Mouse (Mus musculus): ENCODE measurements around the gene Tmem121. TPM values are rescaled to one million over a fixed set of nuclear protein-coding genes. Genes with fewer than 3 reads are reported as not detected.

Gene Tmem121
- polyA plus RNA-seq, 2 experiments from 2014 or later = not detected

DNA sequence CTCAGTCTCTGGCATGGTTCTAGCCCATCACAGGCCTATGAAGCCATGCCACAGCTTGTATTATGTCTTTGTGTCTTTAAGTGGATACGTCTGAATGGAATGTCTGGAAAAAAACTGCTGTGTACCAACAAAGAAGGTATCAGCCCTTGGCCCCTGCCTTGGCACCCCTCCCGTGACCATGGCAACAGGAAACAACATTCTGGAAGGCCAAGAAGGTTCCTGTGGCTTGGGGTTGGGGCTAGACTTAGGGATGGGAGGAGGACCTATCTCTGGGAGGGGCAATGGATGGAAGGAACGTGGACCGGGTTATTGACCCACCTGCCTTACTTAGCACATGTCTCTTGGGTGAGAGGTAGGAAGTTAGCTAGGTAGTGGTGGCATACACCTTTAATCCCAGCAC, 36.4 kb upstream of the Tmem121 start:
- no peak for ATAC-seq

DNA sequence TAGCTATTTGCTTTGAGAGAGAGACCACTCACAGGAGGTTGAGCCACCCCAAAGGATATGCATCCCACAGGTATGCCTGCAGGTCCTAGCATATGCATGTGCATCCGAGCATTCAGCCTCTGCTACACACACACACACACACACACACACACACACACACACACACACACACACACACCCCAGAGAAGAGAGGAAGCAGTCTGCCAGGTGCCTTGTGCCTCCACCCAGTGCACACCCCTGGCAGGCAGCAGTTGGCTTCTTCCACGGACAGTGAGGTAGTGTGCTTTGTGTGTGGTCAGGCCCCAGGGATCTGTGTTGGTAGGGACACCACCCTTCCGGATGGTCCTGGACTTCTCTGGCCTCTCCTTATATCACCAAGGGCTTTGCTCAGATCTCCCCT, 35.8 kb upstream of the Tmem121 start:
- ATAC-seq = no peak

DNA sequence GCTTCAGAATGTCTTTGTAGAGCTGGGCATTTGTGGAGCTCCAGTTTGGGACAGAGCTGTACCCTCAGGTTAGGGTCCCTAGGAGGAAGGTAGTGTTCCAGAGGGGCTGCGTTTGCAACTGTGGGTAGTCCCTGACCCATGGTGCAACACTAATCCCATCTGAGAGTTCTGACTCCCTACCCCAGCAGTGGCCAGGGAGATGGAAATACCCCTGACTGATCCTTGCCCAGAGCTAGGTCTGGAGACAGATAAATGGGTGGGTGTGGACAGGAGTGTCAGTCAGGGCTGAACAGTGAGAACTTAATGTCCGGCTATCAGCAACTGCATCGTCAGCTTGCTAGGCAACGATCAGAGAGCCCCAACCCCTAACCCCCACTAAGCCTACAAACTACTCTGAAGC, 35.1 kb upstream of the Tmem121 start:
- no peak for ATAC-seq

DNA sequence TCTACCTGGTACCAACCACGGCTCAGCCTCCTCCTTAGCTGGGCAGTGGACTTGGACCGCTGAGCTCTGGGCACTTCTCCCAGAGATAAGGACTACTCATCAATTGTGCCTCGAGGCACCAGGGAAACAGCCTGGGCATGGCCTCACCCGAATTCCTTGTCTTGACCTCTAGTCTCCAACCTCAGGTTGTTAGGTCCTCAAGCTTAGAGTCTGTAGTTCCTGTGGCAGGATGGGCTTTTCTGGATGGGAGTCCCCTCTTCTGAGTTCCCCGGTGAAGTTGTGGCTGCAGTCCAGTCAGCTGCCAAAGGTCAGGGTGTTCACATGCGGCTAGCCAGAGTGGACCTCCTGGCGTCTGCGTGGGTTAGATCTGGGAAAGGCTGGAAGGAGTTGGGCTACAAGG, 34.7 kb upstream of the Tmem121 start:
- ATAC-seq = no peak

DNA sequence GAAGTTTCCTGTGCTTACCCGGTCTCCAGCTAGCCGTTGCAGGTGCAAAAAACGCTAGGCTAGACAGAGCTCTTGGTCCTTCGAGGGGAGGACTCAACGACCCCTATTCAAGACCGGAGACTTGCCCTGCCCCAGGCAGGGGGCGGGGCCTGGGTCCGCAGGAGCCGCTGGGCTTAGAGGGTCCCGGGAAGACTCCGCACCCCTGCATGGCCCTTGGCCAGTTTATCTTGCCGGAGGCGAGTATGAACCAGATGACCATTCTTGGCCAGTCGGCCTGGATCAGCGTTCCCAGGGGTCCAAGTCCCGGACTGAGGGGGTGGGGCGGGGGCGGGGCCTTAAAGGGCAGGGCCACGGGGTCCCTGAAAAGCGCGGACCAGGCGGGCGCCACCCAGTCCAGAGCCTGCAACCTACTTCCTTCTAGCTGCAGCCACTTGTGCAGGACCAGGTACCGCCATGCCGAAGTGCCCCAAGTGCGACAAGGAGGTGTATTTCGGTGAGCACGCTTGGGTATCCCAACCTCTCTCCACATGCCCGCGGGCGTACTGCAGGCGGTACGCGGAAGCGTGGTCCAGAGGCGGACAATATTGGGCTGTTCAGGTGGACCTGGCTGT, 34.0 kb upstream of the Tmem121 start:
- ATAC-seq = no peak

DNA sequence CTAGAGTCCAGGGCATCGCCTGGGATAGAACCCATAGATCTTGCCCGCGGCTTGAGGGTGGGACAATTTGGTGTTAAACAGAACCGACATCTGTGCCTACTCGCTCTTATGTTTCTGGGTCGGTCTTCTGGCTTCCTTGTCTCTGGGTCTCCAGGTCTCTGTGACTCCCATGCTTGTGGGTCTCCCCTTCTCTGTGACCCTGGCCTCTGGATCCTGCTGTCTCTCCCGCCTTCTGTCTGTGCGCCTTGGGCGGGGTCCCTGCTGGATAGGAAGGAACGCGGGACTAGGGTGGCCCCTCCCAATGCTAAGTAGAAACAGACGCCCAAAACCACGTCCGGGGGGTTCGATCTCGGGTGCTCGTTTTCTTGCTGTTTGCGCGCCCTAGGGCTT, 33.5 kb upstream of the Tmem121 start:
- peak; percentile 3 for ATAC-seq

DNA sequence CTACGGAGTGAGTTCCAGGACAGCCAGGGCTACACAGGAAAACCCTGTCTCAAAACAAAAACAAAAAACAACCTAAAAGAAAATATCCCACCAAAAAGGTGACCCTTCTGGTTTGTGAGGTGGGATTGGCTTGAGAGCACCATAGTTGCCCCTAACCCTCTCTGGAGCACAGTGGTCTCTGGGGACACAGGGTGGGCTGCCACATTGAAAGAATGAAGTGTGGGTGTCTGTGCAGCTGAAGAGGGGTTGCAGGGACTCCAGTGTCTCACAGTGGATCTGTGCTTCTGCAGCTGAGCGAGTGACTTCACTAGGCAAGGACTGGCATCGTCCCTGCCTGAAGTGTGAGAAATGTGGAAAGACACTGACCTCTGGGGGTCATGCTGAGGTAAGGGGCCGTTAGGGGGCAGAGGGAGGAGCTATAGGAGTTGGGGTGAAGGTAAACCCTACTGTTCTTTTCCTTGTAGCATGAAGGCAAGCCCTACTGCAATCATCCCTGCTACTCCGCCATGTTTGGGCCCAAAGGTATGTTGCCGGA, 32.7 kb upstream of the Tmem121 start:
- no peak for ATAC-seq

DNA sequence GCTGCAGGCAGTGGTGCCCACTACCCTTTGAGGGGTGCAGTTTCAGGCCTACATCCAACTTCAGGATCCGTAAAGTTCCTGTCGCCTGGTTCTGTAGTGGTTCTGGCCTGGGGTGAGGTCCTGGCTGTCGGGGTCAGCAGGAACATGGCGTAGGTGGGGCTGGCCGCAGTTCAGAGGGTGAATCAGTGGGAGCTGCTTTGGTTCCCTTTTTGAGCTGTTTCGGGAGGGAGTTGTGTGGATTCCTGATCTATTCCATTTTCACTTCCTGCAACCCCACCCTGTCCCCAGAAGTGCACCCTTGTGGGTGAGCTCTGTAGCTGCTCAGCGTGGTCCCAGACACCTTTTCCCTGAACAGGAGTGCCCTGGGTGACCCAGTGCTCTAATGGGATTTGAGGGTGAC, 31.8 kb upstream of the Tmem121 start:
- ATAC-seq = no peak

DNA sequence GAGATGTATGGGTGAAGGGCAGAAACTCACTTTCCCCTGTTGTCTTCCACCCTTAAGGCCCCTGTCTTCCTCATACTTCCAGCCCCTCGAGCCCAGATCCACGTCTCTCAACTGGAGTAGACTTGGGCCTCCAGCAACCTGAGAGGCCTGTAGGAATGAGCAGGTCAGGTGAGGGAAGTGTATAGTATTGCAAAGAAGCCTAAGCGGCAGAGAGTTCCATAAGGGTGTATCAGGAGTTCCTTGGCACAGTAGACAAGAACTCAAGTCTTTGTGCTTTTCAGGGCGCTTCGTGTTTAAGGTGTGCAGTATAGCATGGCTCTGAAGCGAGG, 31.0 kb upstream of the Tmem121 start:
- ATAC-seq = no peak

DNA sequence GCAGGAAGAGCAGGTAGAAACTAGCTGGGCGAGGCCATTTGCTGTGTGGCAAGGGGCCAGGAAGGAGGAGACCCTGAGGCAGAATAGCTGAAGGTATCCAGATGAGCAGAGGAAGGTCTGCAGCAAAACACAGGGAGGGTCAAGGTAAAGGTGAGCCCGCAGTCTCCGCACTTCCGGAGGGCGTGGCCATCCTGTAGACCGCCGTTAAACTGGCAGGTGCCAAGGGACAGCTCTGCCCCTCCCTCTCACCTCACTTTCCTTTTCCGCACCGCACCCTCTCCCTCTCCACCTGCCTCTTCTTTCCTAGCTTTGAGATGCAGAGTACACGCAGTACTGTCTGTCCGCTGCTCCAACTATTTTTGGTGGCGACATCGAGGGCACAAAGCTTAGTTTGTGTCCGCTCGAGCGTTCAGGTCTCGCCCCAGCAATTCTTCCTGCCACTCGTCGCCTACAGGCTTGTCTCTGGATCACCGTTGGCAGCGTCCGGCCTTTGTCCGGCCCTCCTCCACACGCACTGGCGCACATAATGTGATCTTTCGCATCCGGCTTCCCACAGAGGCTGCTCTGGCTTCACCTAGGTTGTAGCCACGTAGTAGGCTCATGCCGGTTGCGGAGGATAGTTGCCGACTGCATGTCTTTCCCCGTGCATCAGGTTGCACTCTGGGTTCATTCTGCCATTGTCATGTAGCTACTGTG, 30.5 kb upstream of the Tmem121 start:
- peak; percentile 6 for ATAC-seq

DNA sequence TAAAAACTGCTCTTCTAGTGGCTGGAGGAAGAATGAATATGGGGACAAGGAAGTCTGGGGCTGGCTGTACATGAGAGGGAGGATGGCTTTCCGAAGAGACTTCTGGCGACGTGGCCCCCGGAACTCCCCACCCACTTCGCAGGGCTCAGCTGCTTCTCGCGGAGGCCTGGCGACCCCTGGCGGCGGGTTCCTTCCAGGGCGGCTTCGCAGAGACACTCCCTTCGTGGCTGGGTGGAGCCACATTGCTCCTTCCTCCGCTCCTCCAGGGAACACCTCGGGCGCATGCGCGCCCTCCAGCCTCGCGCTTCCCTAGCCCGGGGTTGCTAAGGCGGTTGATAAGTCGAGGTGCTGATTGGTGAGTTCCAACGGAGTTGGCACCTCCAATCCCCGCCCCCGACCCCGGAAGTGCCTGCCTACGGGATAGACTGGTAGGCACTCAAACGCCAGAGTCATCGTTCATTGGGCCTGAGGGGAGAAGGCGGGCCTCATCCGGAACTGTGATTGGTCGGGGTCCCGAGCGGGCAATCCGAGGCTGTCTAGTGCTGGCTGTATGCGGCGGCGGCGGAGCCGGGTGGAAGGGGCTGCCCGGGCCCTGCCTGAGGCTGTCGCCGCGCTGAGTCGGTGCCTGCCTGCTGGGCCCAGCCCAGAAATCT, 29.7 kb upstream of the Tmem121 start, which contains the start of gene Tedc1:
Tedc1 (plus strand) TSS at position 535 of the 653 bp plus-strand sequence.
- peak; percentile 83 for ATAC-seq

DNA sequence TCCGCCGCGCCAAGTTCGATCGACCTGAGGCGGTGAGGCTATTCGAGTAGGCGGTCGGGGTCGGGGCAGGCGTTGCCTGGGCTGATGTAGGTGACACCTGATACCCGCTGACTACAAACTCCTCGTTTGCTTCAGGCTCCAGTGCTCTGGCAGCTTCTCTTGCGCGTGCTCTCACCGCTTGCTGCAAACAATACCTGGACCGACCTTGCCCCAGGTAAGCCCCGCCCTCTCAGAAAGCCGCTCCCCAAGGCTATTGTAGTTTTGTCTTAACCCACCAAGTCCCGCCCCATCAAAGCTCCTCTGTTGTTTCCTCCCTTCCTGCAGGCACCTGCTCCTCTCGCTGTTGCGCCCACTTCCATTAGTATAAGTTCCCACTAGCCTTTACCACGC, 29.2 kb upstream of the Tmem121 start:
- ATAC-seq = no peak

DNA sequence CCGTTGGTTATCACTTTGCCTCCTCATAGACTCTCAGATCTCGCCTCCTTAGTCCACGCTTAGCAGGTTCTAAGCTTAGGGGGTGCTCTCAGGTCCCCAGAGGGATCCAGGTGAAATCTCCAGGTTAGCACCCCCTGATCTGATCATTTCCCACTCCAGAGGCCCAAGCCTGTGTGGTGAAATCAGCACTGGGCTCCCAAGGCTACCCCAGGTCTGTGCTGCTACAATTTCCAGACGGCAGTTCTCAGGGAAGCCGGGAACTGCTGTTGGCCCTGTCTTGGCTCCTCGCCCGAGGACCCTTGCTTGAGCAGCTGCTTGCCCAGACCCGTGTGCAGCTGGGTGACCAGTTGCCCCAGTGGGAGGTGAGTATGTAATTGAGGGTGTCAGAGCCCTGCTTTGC, 28.7 kb upstream of the Tmem121 start:
- no peak for ATAC-seq

DNA sequence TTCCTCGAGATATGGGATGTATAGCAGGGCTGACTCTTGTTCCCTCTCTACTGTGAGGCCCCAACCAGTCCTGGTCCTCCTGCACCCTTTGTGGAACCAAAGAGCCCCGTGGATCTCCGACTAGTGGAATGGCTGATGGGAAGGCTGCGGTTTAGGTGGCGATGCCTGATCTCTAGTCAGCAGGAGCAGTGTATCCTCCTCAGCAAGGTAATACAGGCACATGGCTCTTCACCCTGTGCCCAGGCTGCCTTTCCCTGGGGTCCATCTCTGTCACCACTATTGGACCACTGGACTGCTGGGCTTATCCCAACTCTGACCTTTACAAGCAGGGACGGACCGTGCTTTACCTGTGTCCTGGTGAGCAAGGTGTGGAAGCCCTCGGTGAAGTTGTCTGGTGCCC, 28.2 kb upstream of the Tmem121 start:
- no peak for ATAC-seq

DNA sequence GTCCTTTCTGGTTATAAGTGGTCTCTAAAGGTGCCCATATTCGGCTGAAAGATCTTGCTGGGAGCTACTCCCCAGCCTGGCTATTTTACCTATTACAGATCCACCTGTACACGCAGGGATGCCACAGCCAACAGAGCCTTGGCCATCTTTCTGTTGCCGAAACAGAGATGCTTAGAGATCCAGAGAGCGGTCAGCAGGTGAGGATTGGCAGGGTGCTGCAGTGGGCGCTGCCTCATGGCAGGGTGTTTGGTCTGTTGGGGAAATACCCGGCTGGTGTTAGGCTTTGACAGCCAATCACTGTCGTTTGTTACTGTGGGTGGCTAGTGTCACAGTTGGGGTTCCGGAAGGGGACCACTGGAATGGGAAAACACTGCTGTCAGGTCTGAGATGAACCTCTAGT, 27.8 kb upstream of the Tmem121 start:
- ATAC-seq = no peak

DNA sequence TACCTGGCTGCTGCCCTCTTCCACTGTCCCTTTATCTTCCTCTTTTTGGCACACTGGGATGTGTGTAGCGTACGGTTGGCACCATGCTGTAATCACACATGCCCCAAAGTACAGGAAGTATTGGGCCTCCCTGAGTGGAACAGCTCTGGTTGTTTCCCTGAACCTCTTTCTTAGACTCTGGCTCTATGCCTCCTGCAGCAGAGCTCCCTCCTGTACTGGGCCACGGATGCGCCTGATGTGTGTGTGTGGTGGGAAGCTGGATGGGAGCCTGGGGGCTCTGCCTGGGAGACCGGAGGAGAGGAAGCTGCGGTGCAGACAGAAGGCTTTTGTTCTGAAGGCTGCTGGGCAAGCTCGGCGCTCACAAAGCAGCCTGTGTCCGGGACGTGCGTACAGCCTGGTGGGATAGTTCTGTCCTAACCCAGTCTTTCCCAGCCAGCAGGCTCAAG, 22.1 kb upstream of the Tmem121 start:
- no peak for ATAC-seq

DNA sequence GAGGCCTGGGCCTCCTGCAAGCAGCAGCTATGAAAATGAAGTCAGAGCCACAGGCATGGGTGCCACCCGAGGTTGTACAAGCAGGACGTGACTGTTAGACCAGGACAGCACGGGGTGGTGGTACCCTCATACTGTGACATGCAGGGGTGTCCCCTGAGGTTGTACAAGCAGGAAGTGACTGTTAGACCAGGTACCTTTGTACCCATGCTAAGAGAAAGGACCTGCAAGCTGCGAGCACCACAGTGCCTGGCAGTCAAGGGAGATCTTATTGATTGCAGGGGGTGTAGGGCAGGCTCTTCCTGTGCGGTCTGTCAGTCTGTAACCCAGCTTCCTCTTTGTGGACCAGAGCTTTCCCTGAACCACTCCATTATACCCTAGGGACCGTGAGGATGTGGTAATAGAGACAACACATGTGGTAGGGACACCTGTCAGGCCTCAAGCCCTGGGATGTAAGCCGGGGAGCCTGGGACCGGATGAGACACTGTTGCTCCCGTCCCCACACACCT, 17.6 kb upstream of the Tmem121 start:
- ATAC-seq = peak; percentile 92

DNA sequence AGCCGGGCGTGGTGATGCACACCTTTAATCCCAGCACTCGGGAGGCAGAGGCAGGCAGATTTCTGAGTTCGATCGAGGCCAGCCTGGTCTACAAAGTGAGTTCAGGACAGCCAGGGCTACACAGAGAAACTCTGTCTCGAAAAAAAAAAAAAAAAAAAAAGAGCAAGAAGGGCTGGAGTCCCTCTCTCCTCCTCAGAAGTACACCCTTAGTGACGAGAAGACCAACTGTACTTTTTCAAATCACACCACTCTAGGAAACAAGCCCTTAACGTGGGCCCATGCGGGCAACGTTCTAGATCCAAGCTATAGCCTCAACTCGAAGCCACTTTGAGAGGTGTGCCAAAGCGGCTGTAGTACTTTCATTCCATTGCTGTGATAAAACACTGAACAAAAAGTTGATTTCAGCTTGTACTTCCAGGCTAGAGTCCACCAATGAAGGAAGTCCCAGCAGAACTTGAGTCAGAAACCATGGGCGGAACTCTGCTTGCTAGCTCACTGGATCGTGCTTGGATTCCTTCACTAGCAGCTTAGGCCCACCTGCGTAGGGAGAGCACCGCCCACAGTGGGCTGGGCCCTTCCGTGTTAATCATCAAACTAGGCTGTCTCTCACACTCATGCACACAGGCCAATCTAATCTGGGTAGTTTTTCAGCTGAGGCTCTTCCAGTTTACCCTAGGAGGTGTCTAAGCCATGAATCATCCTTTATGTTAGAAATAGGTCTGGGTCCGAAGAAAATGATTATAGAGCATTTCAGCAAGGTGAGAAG, 8.6 kb upstream of the Tmem121 start:
- no peak for ATAC-seq

DNA sequence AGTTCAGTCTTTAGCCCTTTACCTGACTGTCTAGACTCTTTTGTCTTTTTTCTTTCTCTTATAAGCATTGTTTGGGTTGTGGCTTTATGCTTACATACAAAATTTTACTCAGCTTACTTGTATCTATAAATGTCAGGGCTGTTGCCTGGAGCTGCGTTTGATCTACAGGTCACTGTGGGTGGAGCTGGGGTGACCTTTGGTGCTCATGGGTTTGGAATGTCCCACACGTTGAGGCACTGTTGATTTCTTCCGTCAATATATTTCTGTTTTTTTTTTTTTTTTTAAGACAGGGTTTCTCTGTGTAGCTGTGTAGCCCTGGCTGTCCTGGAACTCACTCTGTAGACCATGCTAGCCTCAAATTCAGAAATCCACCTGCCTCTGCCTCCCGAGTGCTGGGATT, 4.7 kb upstream of the Tmem121 start:
- ATAC-seq = no peak

DNA sequence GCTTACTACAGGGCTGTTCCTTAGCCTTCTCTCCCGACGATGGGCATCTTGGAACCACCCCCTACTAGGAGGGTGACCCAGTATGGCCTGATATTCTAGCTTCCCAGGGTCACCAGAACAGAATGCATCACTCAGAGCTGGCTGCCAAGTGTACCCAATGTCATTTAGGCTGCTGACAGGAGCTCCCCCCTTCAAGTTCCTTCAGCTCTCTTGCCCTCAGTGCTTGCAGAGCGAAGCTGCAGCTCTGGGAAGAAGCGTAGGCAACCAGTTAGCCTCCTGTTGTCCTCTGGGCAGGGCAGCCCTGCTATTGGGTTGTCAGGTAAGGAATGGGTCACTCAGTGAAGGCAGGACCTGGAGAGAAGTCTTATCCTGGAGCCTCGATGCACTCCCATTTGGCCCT, 785 bp upstream of the Tmem121 start:
- ATAC-seq = no peak

DNA sequence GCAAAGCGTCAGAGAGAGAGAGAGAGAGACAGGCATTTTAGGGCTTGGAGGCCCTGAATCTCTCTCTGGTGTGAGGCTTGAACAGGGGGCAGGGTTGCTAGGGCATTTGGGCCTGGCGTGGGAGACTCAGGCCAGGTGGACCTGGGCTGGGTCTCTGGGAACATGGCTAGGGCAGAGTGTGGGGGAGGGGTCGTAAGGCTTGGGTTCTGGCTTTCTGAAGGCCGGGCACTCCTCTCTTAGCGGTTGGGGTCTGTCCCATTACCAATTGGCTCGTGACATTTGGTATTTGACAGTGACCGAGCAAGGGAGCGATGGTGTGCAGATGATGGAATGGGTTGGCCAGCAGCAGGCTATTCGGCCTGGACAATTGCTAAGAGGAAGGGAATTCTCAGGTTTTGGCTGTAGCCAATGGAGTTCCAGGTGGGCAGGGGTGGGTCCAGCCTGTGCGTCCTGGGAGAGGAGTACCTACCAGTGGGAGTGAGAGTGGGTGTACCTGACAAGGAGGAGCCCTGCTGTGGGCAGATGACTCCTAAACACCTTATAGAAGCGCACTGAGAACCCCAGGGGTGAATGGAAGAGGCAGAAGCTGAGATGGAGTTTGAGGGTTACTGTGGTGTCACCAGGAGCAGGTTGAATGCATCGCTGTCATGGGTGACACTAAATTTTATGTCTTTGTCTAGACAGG, 738 bp downstream of the Tmem121 start:
- ATAC-seq = no peak

DNA sequence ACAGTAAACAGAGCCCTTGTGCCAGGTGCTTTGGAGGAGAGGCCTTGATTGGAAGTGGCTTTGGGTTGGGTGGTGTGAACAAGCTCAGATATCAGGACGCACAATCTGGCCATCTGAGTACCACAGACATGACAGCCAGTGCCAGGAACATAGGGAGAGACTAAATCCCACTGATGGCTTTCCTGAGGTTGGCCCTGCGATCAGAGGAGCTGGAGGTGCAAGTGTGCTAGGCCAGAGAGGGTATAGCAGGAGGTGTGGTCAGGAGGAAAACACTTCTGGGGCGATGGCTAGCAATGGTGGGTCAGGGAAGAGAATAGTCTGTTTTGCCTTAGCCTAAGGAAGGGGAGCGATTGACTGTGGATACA, 1.3 kb downstream of the Tmem121 start:
- no peak for ATAC-seq
